Mouse (Mus musculus) stomach, embryonic 14.5 days (tissue): ENCODE measurements around the gene Olfr401. TPM values are rescaled to one million over a fixed set of nuclear protein-coding genes. Genes with fewer than 3 reads are reported as not detected.

Experiments used
- polyA plus RNA-seq: library from polyadenylated mRNA; unstranded; fragments of >200 nt; fragmentation: Nextera tagmentation; extraction: Ambion mirVana; gene quantifications from 2 replicates; pipeline ENCODE4 v1.2.1, GENCODE M21; 2014

Gene Olfr401
- polyA plus RNA-seq, 1 experiment from 2014 or later = not detected

Other genes starting within 250 kb of the Olfr401 start
- not detected in 2 replicates for gene Olfr394, start 222.9 kb upstream of the Olfr401 start, polyA plus RNA-seq
- not detected in 2 replicates for gene Olfr395, start 204.4 kb upstream of the Olfr401 start, polyA plus RNA-seq
- not detected in 2 replicates for gene Olfr23, start 177.0 kb upstream of the Olfr401 start, polyA plus RNA-seq
- not detected in 2 replicates for gene Olfr397, start 152.9 kb upstream of the Olfr401 start, polyA plus RNA-seq
- not detected in 2 replicates for gene Olfr398, start 123.3 kb upstream of the Olfr401 start, polyA plus RNA-seq
- not detected in 2 replicates for gene Olfr139, start 57.2 kb upstream of the Olfr401 start, polyA plus RNA-seq
- gene Olfr399, start 57.1 kb upstream of the Olfr401 start, polyA plus RNA-seq = not detected in 2 replicates
- gene Zfp616, start 43.8 kb upstream of the Olfr401 start, polyA plus RNA-seq = not detected in 2 replicates
- gene Olfr402, start 39.8 kb downstream of the Olfr401 start, polyA plus RNA-seq = not detected in 2 replicates
- not detected in 2 replicates for gene Olfr403, start 72.5 kb downstream of the Olfr401 start, polyA plus RNA-seq
- gene Olfr43, start 97.7 kb downstream of the Olfr401 start, polyA plus RNA-seq = not detected in 2 replicates
- not detected in 2 replicates for gene Olfr406, start 146.1 kb downstream of the Olfr401 start, polyA plus RNA-seq
- gene Olfr59, start 170.0 kb downstream of the Olfr401 start, polyA plus RNA-seq = not detected in 2 replicates
- not detected in 2 replicates for gene Olfr410, start 224.3 kb downstream of the Olfr401 start, polyA plus RNA-seq
- gene Olfr411, start 238.9 kb downstream of the Olfr401 start, polyA plus RNA-seq = not detected in 2 replicates
- not detected in 2 replicates for gene Olfr412, start 248.4 kb downstream of the Olfr401 start, polyA plus RNA-seq